Comparison of ENCODE assay signal across 18 mouse cellular contexts in the genomic region with DNA sequence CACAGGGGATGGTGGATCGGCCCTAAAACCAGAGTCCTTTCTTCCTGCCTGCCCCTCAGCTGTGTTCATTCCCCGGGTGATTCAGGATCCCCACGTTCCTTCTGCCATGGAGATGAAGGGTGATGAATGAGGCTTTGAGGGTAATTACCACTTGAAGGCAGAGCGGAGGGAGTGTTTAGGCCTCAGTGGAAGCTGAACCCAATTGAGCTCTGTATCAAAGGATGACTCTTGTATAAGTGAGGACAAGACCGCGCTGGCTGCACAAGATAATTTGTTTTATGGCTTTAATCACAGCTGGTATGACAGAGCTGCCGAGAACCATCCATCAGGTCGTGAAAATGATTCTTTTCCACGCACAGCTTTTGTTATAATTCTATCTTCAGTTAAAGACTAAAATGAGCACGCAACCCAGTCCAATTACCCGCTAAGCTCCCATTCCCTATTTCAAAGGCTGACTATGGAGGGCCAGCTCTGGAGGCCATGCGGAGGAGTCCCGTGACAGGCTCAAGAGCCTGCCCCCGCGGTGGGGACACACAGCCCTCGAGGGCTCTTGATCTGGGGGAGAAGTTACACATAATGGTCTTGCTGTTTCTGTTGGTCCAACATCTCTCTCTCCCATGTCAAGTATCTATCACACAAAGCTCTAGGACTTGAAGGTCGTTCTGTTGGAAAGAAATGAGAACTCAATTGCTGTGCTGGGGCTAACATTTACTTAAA.
DNase-seq lines count a peak whose midpoint lies in the region; ATAC-seq and TF ChIP-seq lines count a peak whose summit lies in the region.
"Had no signal": no experiment of that assay in that cellular context is flagged by ENCODE, and none has a peak within 500 bp of the region (broad histone marks: within the 10 kb centered on the region; RNA-seq: fewer than 3 reads in every experiment).

No protein-coding gene starts in this region.

- DNase-seq in hindbrain, postnatal 0 days (ENCODE audit: low spot score) = no peak
- DNase-seq in midbrain, embryonic 10.5 days (ENCODE audit: low spot score) = no peak
- no peak for DNase-seq in adrenal gland, adult 2 months
- no peak for DNase-seq in kidney, postnatal 36 days
- DNase-seq: adrenal gland, adult 8-10 months; kidney, adult 18-20 months; liver, embryonic 13.5 days; lung, embryonic 14.5 days; thymus, adult 2 months; thymus, postnatal 4 days had no signal

- ATAC-seq in hindbrain, embryonic 13.5 days (ENCODE audit: low FRiP score) = 0 out of 2 replicates have a peak, but pooled peaks have one; percentile 22
- no peak for ATAC-seq in hindbrain, postnatal 0 days
- 0 out of 2 replicates have a peak, but pooled peaks have one; percentile 20 for ATAC-seq in midbrain, embryonic 16.5 days
- ATAC-seq in hindbrain, embryonic 15.5 days (ENCODE audit: low FRiP score, low read depth) = peak; percentile 32; the same call in 1 of the 2 replicates

- TF ChIP-seq CTCF in hindbrain, postnatal 0 days (IDR thresholded peaks at IDR 0.05; ENCODE audit: low read depth) = no peak

- 60% methylated on average over 17 of the region's 17 CpGs for WGBS in hindbrain, embryonic 13.5 days
- 63% methylated on average over 17 of the region's 17 CpGs for WGBS in hindbrain, postnatal 0 days
- 63% methylated on average over 17 of the region's 17 CpGs for WGBS in midbrain, embryonic 16.5 days
- 86% methylated on average over 17 of the region's 17 CpGs for WGBS in midbrain, embryonic 10.5 days
- WGBS in hindbrain, embryonic 15.5 days = 57% methylated on average over 17 of the region's 17 CpGs

- no peaks in the 10 kb centered on the region for H3K27me3 ChIP-seq in hindbrain, embryonic 13.5 days
- no peaks in the 10 kb centered on the region for H3K27me3 ChIP-seq in hindbrain, postnatal 0 days (ENCODE audit: insufficient read depth, low read length)
- no peaks in the 10 kb centered on the region for H3K27me3 ChIP-seq in midbrain, embryonic 16.5 days (ENCODE audit: control insufficient read depth, insufficient read depth, low read depth, low read length)
- H3K27me3 ChIP-seq in midbrain, embryonic 10.5 days (ENCODE audit: low read depth, poor library complexity, severe bottlenecking) = no peaks in the 10 kb centered on the region
- H3K27me3 ChIP-seq in hindbrain, embryonic 15.5 days = no peaks in the 10 kb centered on the region
- H3K27me3 ChIP-seq: heart, embryonic 13.5 days; liver, embryonic 13.5 days had no signal

- H3K4me1 ChIP-seq in hindbrain, embryonic 13.5 days (replicated peaks) = peaks cover 5% of the 10 kb centered on the region
- H3K4me1 ChIP-seq in hindbrain, postnatal 0 days (ENCODE audit: insufficient read depth, low read length) = no peaks in the 10 kb centered on the region
- H3K4me1 ChIP-seq in midbrain, embryonic 16.5 days (ENCODE audit: control insufficient read depth, insufficient read depth, low read length) = no peaks in the 10 kb centered on the region
- no peaks in the 10 kb centered on the region for H3K4me1 ChIP-seq in midbrain, embryonic 10.5 days
- peaks cover 11% of the 10 kb centered on the region for H3K4me1 ChIP-seq in hindbrain, embryonic 15.5 days (replicated peaks)
- H3K4me1 ChIP-seq: liver, embryonic 13.5 days had no signal

- no peak overlapping the region for H3K27ac ChIP-seq in hindbrain, embryonic 13.5 days
- H3K27ac ChIP-seq in hindbrain, postnatal 0 days = no peak overlapping the region
- no peak overlapping the region for H3K27ac ChIP-seq in midbrain, embryonic 16.5 days (ENCODE audit: low read length)
- no peak overlapping the region for H3K27ac ChIP-seq in midbrain, embryonic 10.5 days (replicated peaks)
- no peak overlapping the region for H3K27ac ChIP-seq in hindbrain, embryonic 15.5 days (replicated peaks)
- H3K27ac ChIP-seq: heart, embryonic 13.5 days; left cerebral cortex, adult 2 months; liver, embryonic 13.5 days; macrophage; stomach, postnatal 0 days had no signal

- H3K4me3 ChIP-seq in hindbrain, embryonic 13.5 days = no peak overlapping the region
- H3K4me3 ChIP-seq in hindbrain, postnatal 0 days (ENCODE audit: low read length) = no peak overlapping the region
- no peak overlapping the region for H3K4me3 ChIP-seq in midbrain, embryonic 16.5 days (ENCODE audit: low read depth, low read length)
- no peak overlapping the region for H3K4me3 ChIP-seq in midbrain, embryonic 10.5 days
- H3K4me3 ChIP-seq in hindbrain, embryonic 15.5 days = no peak overlapping the region
- H3K4me3 ChIP-seq: heart, embryonic 13.5 days; left cerebral cortex, adult 2 months; liver, embryonic 13.5 days; myocyte had no signal

- H3K4me2 ChIP-seq in hindbrain, embryonic 13.5 days = no peak overlapping the region
- H3K4me2 ChIP-seq in hindbrain, postnatal 0 days (ENCODE audit: low read depth, low read length) = no peak overlapping the region
- no peak overlapping the region for H3K4me2 ChIP-seq in midbrain, embryonic 16.5 days (ENCODE audit: low read length)
- no peak overlapping the region for H3K4me2 ChIP-seq in hindbrain, embryonic 15.5 days
- H3K4me2 ChIP-seq: heart, embryonic 13.5 days; liver, embryonic 13.5 days; lung, embryonic 14.5 days had no signal

- no peak overlapping the region for H3K9ac ChIP-seq in hindbrain, embryonic 13.5 days
- H3K9ac ChIP-seq in hindbrain, postnatal 0 days (replicated peaks; ENCODE audit: low read length) = no peak overlapping the region
- H3K9ac ChIP-seq in midbrain, embryonic 16.5 days (ENCODE audit: low read depth, low read length) = no peak overlapping the region
- H3K9ac ChIP-seq in hindbrain, embryonic 15.5 days = no peak overlapping the region
- H3K9ac ChIP-seq: heart, embryonic 13.5 days; liver, embryonic 13.5 days; lung, embryonic 14.5 days had no signal

- no peaks in the 10 kb centered on the region for H3K9me3 ChIP-seq in hindbrain, embryonic 13.5 days
- H3K9me3 ChIP-seq in hindbrain, postnatal 0 days (ENCODE audit: low read length) = no peaks in the 10 kb centered on the region
- H3K9me3 ChIP-seq in midbrain, embryonic 16.5 days (replicated peaks; ENCODE audit: control insufficient read depth, low read length, poor library complexity, severe bottlenecking) = no peaks in the 10 kb centered on the region
- no peaks in the 10 kb centered on the region for H3K9me3 ChIP-seq in midbrain, embryonic 10.5 days (replicated peaks)
- no peaks in the 10 kb centered on the region for H3K9me3 ChIP-seq in hindbrain, embryonic 15.5 days
- H3K9me3 ChIP-seq: heart, embryonic 13.5 days; liver, embryonic 13.5 days had no signal

- H3K36me3 ChIP-seq in hindbrain, embryonic 13.5 days = no peaks in the 10 kb centered on the region
- H3K36me3 ChIP-seq in hindbrain, postnatal 0 days (ENCODE audit: insufficient read depth, low read length) = no peaks in the 10 kb centered on the region
- no peaks in the 10 kb centered on the region for H3K36me3 ChIP-seq in midbrain, embryonic 16.5 days (ENCODE audit: control insufficient read depth, insufficient read depth, low read length)
- H3K36me3 ChIP-seq in midbrain, embryonic 10.5 days = no peaks in the 10 kb centered on the region
- no peaks in the 10 kb centered on the region for H3K36me3 ChIP-seq in hindbrain, embryonic 15.5 days
- H3K36me3 ChIP-seq: liver, embryonic 13.5 days had no signal
